In the genomic region with DNA sequence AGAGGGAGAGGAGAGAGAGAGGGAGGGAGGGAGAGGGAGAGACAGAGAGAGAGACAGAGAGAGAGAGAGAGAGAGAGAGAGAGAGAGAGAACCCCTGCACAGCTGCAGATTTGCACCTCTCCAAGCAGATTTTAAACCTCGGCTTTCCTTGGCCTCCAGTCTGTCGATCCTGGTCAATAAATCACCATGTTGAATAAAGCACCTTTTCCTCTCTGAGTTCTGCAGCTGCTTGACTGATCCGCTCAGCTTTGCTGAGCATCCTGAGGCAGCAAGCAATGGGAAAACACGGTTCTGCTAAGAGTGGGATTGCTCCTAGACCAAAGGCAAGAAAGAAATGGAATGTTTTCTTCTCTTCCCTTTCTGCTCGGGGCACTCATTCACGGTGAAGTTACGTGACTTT, we compare ENCODE assay signal across 18 mouse cellular contexts.
DNase-seq lines count a peak whose midpoint lies in the region; ATAC-seq and TF ChIP-seq lines count a peak whose summit lies in the region.
"Had no signal": no experiment of that assay in that cellular context is flagged by ENCODE, and none has a peak within 500 bp of the region (broad histone marks: within the 10 kb centered on the region; RNA-seq: fewer than 3 reads in every experiment).

No protein-coding gene starts in this region.

- H3K4me3 ChIP-seq in hindbrain, postnatal 0 days (ENCODE audit: low read length) = no peak overlapping the region
- H3K4me3 ChIP-seq in hindbrain, embryonic 12.5 days = no peak overlapping the region
- H3K4me3 ChIP-seq in left cerebral cortex, adult 2 months = no peak overlapping the region
- H3K4me3 ChIP-seq in limb, embryonic 13.5 days = no peak overlapping the region
- H3K4me3 ChIP-seq in midbrain, postnatal 0 days (ENCODE audit: low read depth, low read length) = no peak overlapping the region
- no peak overlapping the region for H3K4me3 ChIP-seq in heart, embryonic 11.5 days (ENCODE audit: low read depth, low read length)
- H3K4me3 ChIP-seq: embryonic facial prominence, embryonic 13.5 days; forebrain, embryonic 15.5 days; stomach, embryonic 15.5 days had no signal

- no peaks in the 10 kb centered on the region for H3K4me1 ChIP-seq in hindbrain, postnatal 0 days (ENCODE audit: insufficient read depth, low read length)
- peaks cover 3% of the 10 kb centered on the region for H3K4me1 ChIP-seq in hindbrain, embryonic 12.5 days
- H3K4me1 ChIP-seq in limb, embryonic 13.5 days = peaks cover 22% of the 10 kb centered on the region
- no peaks in the 10 kb centered on the region for H3K4me1 ChIP-seq in midbrain, postnatal 0 days (ENCODE audit: insufficient read depth, low read length)
- peaks cover 8% of the 10 kb centered on the region for H3K4me1 ChIP-seq in heart, embryonic 11.5 days (ENCODE audit: control insufficient read depth, insufficient read depth, low read length)
- H3K4me1 ChIP-seq: forebrain, embryonic 15.5 days had no signal

- 55% methylated on average over 7 of the region's 7 CpGs for WGBS in hindbrain, postnatal 0 days
- 56% methylated on average over 7 of the region's 7 CpGs for WGBS in hindbrain, embryonic 12.5 days
- 25% methylated on average over 7 of the region's 7 CpGs for WGBS in limb, embryonic 13.5 days
- 57% methylated on average over 7 of the region's 7 CpGs for WGBS in midbrain, postnatal 0 days
- 51% methylated on average over 7 of the region's 7 CpGs for WGBS in heart, embryonic 11.5 days (ENCODE audit: insufficient replicate concordance)

- no peaks in the 10 kb centered on the region for H3K27me3 ChIP-seq in hindbrain, postnatal 0 days (ENCODE audit: insufficient read depth, low read length)
- no peaks in the 10 kb centered on the region for H3K27me3 ChIP-seq in hindbrain, embryonic 12.5 days
- no peaks in the 10 kb centered on the region for H3K27me3 ChIP-seq in limb, embryonic 13.5 days
- no peaks in the 10 kb centered on the region for H3K27me3 ChIP-seq in midbrain, postnatal 0 days (ENCODE audit: insufficient read depth, low read length)
- no peaks in the 10 kb centered on the region for H3K27me3 ChIP-seq in heart, embryonic 11.5 days (ENCODE audit: control insufficient read depth, insufficient read depth, low read length)
- H3K27me3 ChIP-seq: embryonic facial prominence, embryonic 13.5 days; forebrain, embryonic 15.5 days; stomach, embryonic 15.5 days had no signal

- no peak overlapping the region for H3K4me2 ChIP-seq in hindbrain, postnatal 0 days (ENCODE audit: low read depth, low read length)
- no peak overlapping the region for H3K4me2 ChIP-seq in hindbrain, embryonic 12.5 days (replicated peaks)
- H3K4me2 ChIP-seq in limb, embryonic 13.5 days (replicated peaks) = 0 out of 2 replicates have a peak overlapping the region, but pooled peaks have one; percentile 0
- no peak overlapping the region for H3K4me2 ChIP-seq in midbrain, postnatal 0 days (ENCODE audit: low read depth, low read length, poor library complexity, severe bottlenecking)
- no peak overlapping the region for H3K4me2 ChIP-seq in heart, embryonic 11.5 days
- H3K4me2 ChIP-seq: embryonic facial prominence, embryonic 13.5 days; forebrain, embryonic 15.5 days; stomach, embryonic 15.5 days had no signal

- intact Hi-C loops in left cerebral cortex, adult 2 months (cut with DNase I) = no loop called here
- intact Hi-C loops in left cerebral cortex, postnatal 4 days (cut with DNase I) = no loop called here

- no peak overlapping the region for H3K9ac ChIP-seq in hindbrain, postnatal 0 days (replicated peaks; ENCODE audit: low read length)
- H3K9ac ChIP-seq in hindbrain, embryonic 12.5 days = no peak overlapping the region
- no peak overlapping the region for H3K9ac ChIP-seq in limb, embryonic 13.5 days
- no peak overlapping the region for H3K9ac ChIP-seq in midbrain, postnatal 0 days (replicated peaks; ENCODE audit: low read length, poor library complexity, severe bottlenecking)
- H3K9ac ChIP-seq in heart, embryonic 11.5 days (ENCODE audit: low read depth, low read length) = no peak overlapping the region
- H3K9ac ChIP-seq: embryonic facial prominence, embryonic 13.5 days; forebrain, embryonic 15.5 days; liver, embryonic 14.5 days; stomach, embryonic 15.5 days had no signal

- H3K36me3 ChIP-seq in hindbrain, postnatal 0 days (ENCODE audit: insufficient read depth, low read length) = no peaks in the 10 kb centered on the region
- no peaks in the 10 kb centered on the region for H3K36me3 ChIP-seq in hindbrain, embryonic 12.5 days
- no peaks in the 10 kb centered on the region for H3K36me3 ChIP-seq in limb, embryonic 13.5 days
- H3K36me3 ChIP-seq in midbrain, postnatal 0 days (ENCODE audit: insufficient read depth, low read length) = no peaks in the 10 kb centered on the region
- H3K36me3 ChIP-seq in heart, embryonic 11.5 days (ENCODE audit: control insufficient read depth, insufficient read depth, low read length) = no peaks in the 10 kb centered on the region
- H3K36me3 ChIP-seq: embryonic facial prominence, embryonic 13.5 days; forebrain, embryonic 15.5 days; stomach, embryonic 15.5 days had no signal

- H3K9me3 ChIP-seq in hindbrain, postnatal 0 days (ENCODE audit: low read length) = no peaks in the 10 kb centered on the region
- H3K9me3 ChIP-seq in hindbrain, embryonic 12.5 days (replicated peaks) = no peaks in the 10 kb centered on the region
- H3K9me3 ChIP-seq in limb, embryonic 13.5 days = no peaks in the 10 kb centered on the region
- no peaks in the 10 kb centered on the region for H3K9me3 ChIP-seq in midbrain, postnatal 0 days (ENCODE audit: low read length)
- no peaks in the 10 kb centered on the region for H3K9me3 ChIP-seq in heart, embryonic 11.5 days (replicated peaks; ENCODE audit: control insufficient read depth, low read length)
- H3K9me3 ChIP-seq: embryonic facial prominence, embryonic 13.5 days; forebrain, embryonic 15.5 days; stomach, embryonic 15.5 days had no signal

- no peak; the same call in 1 of the 2 replicates for ATAC-seq in hindbrain, postnatal 0 days
- ATAC-seq in hindbrain, embryonic 12.5 days (ENCODE audit: low FRiP score) = no peak
- no peak for ATAC-seq in limb, embryonic 13.5 days (ENCODE audit: low FRiP score, low read depth)
- ATAC-seq in midbrain, postnatal 0 days (ENCODE audit: low FRiP score) = no peak
- ATAC-seq in heart, embryonic 11.5 days (replicated peaks; ENCODE audit: insufficient number of reproducible peaks, low FRiP score, low TSS enrichment) = no peak
- ATAC-seq: forebrain, embryonic 15.5 days had no signal

- TF ChIP-seq CTCF in hindbrain, postnatal 0 days (IDR thresholded peaks at IDR 0.05; ENCODE audit: low read depth) = no peak
- TF ChIP-seq CTCF in left cerebral cortex, adult 2 months (IDR thresholded peaks at IDR 0.05) = no peak
- TF ChIP-seq CTCF in midbrain, postnatal 0 days (IDR thresholded peaks at IDR 0.05) = no peak

- no peak for DNase-seq in hindbrain, postnatal 0 days (ENCODE audit: low spot score)
- DNase-seq in left cerebral cortex, adult 2 months (ENCODE audit: extremely low spot score in 1 of 2, low spot score in 2 of 2) = no peak
- no peak for DNase-seq in left cerebral cortex, postnatal 4 days
- DNase-seq in midbrain, postnatal 0 days (ENCODE audit: low spot score) = no peak
- DNase-seq: adrenal gland, adult 8-10 months; cerebellum, adult 8-10 months; kidney, adult 9 months; right cerebral cortex, postnatal 25 days; thymus, adult 18-20 months; thymus, postnatal 4 days had no signal

- H3K27ac ChIP-seq in hindbrain, postnatal 0 days = peak overlapping the region; percentile 15; the same call in 1 of the 2 replicates
- H3K27ac ChIP-seq in hindbrain, embryonic 12.5 days = no peak overlapping the region
- H3K27ac ChIP-seq in left cerebral cortex, adult 2 months = peak overlapping the region; percentile 59; the same call in 1 of the 2 replicates
- H3K27ac ChIP-seq in limb, embryonic 13.5 days = no peak overlapping the region
- peak overlapping the region; percentile 18; the same call in 1 of the 2 replicates for H3K27ac ChIP-seq in midbrain, postnatal 0 days (ENCODE audit: low read depth, low read length)
- no peak overlapping the region for H3K27ac ChIP-seq in heart, embryonic 11.5 days (ENCODE audit: low read depth, low read length)
- H3K27ac ChIP-seq: embryonic facial prominence, embryonic 13.5 days; forebrain, embryonic 15.5 days; liver, embryonic 14.5 days; macrophage; stomach, embryonic 15.5 days had no signal

Comparison
In these comparisons a context has a peak if more than half of its experiments do, and no peak if none do; other contexts are left out.
1. H3K27ac ChIP-seq: peak in hindbrain, postnatal 0 days (single experiment), left cerebral cortex, adult 2 months (single experiment) and midbrain, postnatal 0 days (single experiment); none in hindbrain, embryonic 12.5 days (single experiment), limb, embryonic 13.5 days (single experiment) and heart, embryonic 11.5 days (single experiment).